Comparison of ENCODE assay signal across 30 mouse cellular contexts in genomic region chr4:152466601-152467000, GRCm38 (mm10). TPM values are rescaled to one million over a fixed set of nuclear protein-coding genes. Genes with fewer than 3 reads are reported as not detected.
DNase-seq lines count a peak whose midpoint lies in the region; ATAC-seq and TF ChIP-seq lines count a peak whose summit lies in the region.
"Had no signal": no experiment of that assay in that cellular context is flagged by ENCODE, and none has a peak within 500 bp of the region (broad histone marks: within the 10 kb centered on the region; RNA-seq: fewer than 3 reads in every experiment).

No protein-coding gene starts in this region.

- no peaks in the 10 kb centered on the region for H3K27me3 ChIP-seq in forebrain, embryonic 10.5 days (ENCODE audit: poor library complexity, severe bottlenecking)
- H3K27me3 ChIP-seq in forebrain, embryonic 14.5 days (replicated peaks; ENCODE audit: control insufficient read depth, insufficient read depth, low read length) = no peaks in the 10 kb centered on the region
- H3K27me3 ChIP-seq in midbrain, embryonic 10.5 days (ENCODE audit: low read depth, poor library complexity, severe bottlenecking) = no peaks in the 10 kb centered on the region
- no peaks in the 10 kb centered on the region for H3K27me3 ChIP-seq in midbrain, embryonic 15.5 days (replicated peaks)
- H3K27me3 ChIP-seq: forebrain, embryonic 12.5 days; kidney, embryonic 15.5 days; limb, embryonic 15.5 days; liver, embryonic 13.5 days; Patski had no signal

- intact Hi-C loops in gastrocnemius, postnatal 36 days (cut with DNase I) = no loop called here

- no peak overlapping the region for H3K4me2 ChIP-seq in forebrain, embryonic 14.5 days (ENCODE audit: low read length)
- no peak overlapping the region for H3K4me2 ChIP-seq in midbrain, embryonic 15.5 days
- H3K4me2 ChIP-seq: forebrain, embryonic 12.5 days; kidney, embryonic 15.5 days; limb, embryonic 15.5 days; liver, embryonic 13.5 days had no signal

- TF ChIP-seq CTCF in olfactory bulb, adult 2 months (IDR thresholded peaks at IDR 0.05; ENCODE audit: insufficient read depth, low read depth, low read length) = no peak

- TF ChIP-seq POLR2A in olfactory bulb, adult 2 months (IDR thresholded peaks at IDR 0.05; ENCODE audit: insufficient read depth, low read depth, low read length) = no peak

- peaks cover 19% of the 10 kb centered on the region for H3K4me1 ChIP-seq in forebrain, embryonic 10.5 days
- H3K4me1 ChIP-seq in forebrain, embryonic 14.5 days (ENCODE audit: control insufficient read depth, insufficient read depth, low read length) = no peaks in the 10 kb centered on the region
- H3K4me1 ChIP-seq in midbrain, embryonic 10.5 days = peaks cover 32% of the 10 kb centered on the region
- peaks cover 12% of the 10 kb centered on the region for H3K4me1 ChIP-seq in midbrain, embryonic 15.5 days
- H3K4me1 ChIP-seq in olfactory bulb, adult 2 months (ENCODE audit: control insufficient read depth, insufficient read depth, low read length) = peaks cover 85% of the 10 kb centered on the region
- H3K4me1 ChIP-seq: kidney, embryonic 15.5 days; limb, embryonic 15.5 days; liver, embryonic 13.5 days had no signal

- 93% methylated on average over 13 of the region's 13 CpGs for WGBS in forebrain, embryonic 10.5 days
- WGBS in forebrain, embryonic 14.5 days = 89% methylated on average over 13 of the region's 13 CpGs
- 91% methylated on average over 13 of the region's 13 CpGs for WGBS in midbrain, embryonic 10.5 days
- WGBS in midbrain, embryonic 15.5 days = 80% methylated on average over 13 of the region's 13 CpGs
- WGBS in olfactory bulb, adult 2 months = 62% methylated on average over 13 of the region's 13 CpGs

- peak overlapping the region; percentile 25; the same call in 1 of the 2 replicates for H3K27ac ChIP-seq in forebrain, embryonic 10.5 days
- H3K27ac ChIP-seq in forebrain, embryonic 14.5 days (ENCODE audit: low read depth, low read length) = no peak overlapping the region
- H3K27ac ChIP-seq in midbrain, embryonic 10.5 days (replicated peaks) = peak overlapping the region; percentile 89
- H3K27ac ChIP-seq in midbrain, embryonic 15.5 days = no peak overlapping the region
- peak overlapping the region; percentile 52 for H3K27ac ChIP-seq in olfactory bulb, adult 2 months (ENCODE audit: insufficient read depth, low read depth, low read length)
- H3K27ac ChIP-seq: forebrain, embryonic 12.5 days; hindbrain, postnatal 0 days; kidney, embryonic 15.5 days; limb, embryonic 10.5 days; limb, embryonic 15.5 days; liver, embryonic 13.5 days; macrophage had no signal

- H3K9ac ChIP-seq in forebrain, embryonic 14.5 days (ENCODE audit: low read length) = no peak overlapping the region
- no peak overlapping the region for H3K9ac ChIP-seq in midbrain, embryonic 15.5 days
- H3K9ac ChIP-seq: forebrain, embryonic 12.5 days; kidney, embryonic 15.5 days; limb, embryonic 15.5 days; liver, embryonic 13.5 days had no signal

- peaks cover 4% of the 10 kb centered on the region for H3K9me3 ChIP-seq in forebrain, embryonic 10.5 days
- no peaks in the 10 kb centered on the region for H3K9me3 ChIP-seq in forebrain, embryonic 14.5 days (replicated peaks; ENCODE audit: control insufficient read depth, low read length)
- H3K9me3 ChIP-seq in midbrain, embryonic 10.5 days (replicated peaks) = peaks cover 3% of the 10 kb centered on the region; the same call in 1 of the 2 replicates
- H3K9me3 ChIP-seq in midbrain, embryonic 15.5 days = 0 out of 2 replicates have a peak, but pooled peaks cover 1% of the 10 kb centered on the region
- H3K9me3 ChIP-seq: limb, embryonic 15.5 days; liver, embryonic 13.5 days had no signal

- H3K4me3 ChIP-seq in forebrain, embryonic 10.5 days = no peak overlapping the region
- H3K4me3 ChIP-seq in forebrain, embryonic 14.5 days (ENCODE audit: low read depth, low read length) = no peak overlapping the region
- no peak overlapping the region for H3K4me3 ChIP-seq in midbrain, embryonic 10.5 days
- no peak overlapping the region for H3K4me3 ChIP-seq in midbrain, embryonic 15.5 days
- H3K4me3 ChIP-seq in olfactory bulb, adult 2 months (ENCODE audit: insufficient read depth, low read depth, low read length) = no peak overlapping the region
- H3K4me3 ChIP-seq: erythroblast, embryonic 14.5 days; forebrain, embryonic 12.5 days; kidney, embryonic 15.5 days; limb, embryonic 10.5 days; limb, embryonic 15.5 days; liver, embryonic 13.5 days had no signal

- no peaks in the 10 kb centered on the region for H3K36me3 ChIP-seq in forebrain, embryonic 10.5 days (replicated peaks)
- no peaks in the 10 kb centered on the region for H3K36me3 ChIP-seq in forebrain, embryonic 14.5 days (ENCODE audit: control insufficient read depth, insufficient read depth, low read length)
- H3K36me3 ChIP-seq in midbrain, embryonic 10.5 days = no peaks in the 10 kb centered on the region
- no peaks in the 10 kb centered on the region for H3K36me3 ChIP-seq in midbrain, embryonic 15.5 days (replicated peaks)
- H3K36me3 ChIP-seq: forebrain, embryonic 12.5 days; G1E; kidney, embryonic 15.5 days; limb, embryonic 10.5 days; limb, embryonic 15.5 days; liver, embryonic 13.5 days had no signal

- DNase-seq in forebrain, embryonic 10.5 days (ENCODE audit: extremely low spot score, low spot score) = no peak
- DNase-seq in forebrain, embryonic 14.5 days (ENCODE audit: low spot score) = no peak
- DNase-seq in gastrocnemius, postnatal 25 days = peak; percentile 42
- no peak for DNase-seq in gastrocnemius, postnatal 36 days
- no peak for DNase-seq in midbrain, embryonic 10.5 days (ENCODE audit: low spot score)
- no peak for DNase-seq in urinary bladder, postnatal 4 days (ENCODE audit: low spot score in 2 of 2)
- DNase-seq: adrenal gland, postnatal 10 days; cerebellum, adult 11 months; cerebellum, adult 9-10 months; heart, postnatal 14 days; kidney, adult 11 months; kidney, postnatal 25 days; liver, embryonic 13.5 days; lung, adult 18-20 months; midbrain, embryonic 14.5 days; right cerebral cortex, postnatal 25 days; spleen, adult 18-20 months; thymus, postnatal 25 days had no signal

- ATAC-seq in forebrain, embryonic 14.5 days = no peak
- ATAC-seq in midbrain, embryonic 15.5 days (replicated peaks) = no peak
- ATAC-seq: hindbrain, postnatal 0 days; lung, postnatal 0 days; Patski had no signal

RNA-seq across cellular contexts. Expression of gene Nphp4, which starts 9.9 kb away (rescaled TPM):
- polyA plus RNA-seq in forebrain, embryonic 10.5 days (2016; fragmentation: Nextera tagmentation; extraction: Ambion mirVana) = 6.5 TPM in 2 replicates
- polyA plus RNA-seq in forebrain, embryonic 14.5 days (2014; fragmentation: Nextera tagmentation; extraction: Ambion mirVana) = 3.6 and 4.4 TPM in 2 replicates
- total RNA-seq in gastrocnemius, postnatal 25 days (2021) = under 1 TPM; 0.67 to 0.94 TPM
- under 1 TPM; 0.66 to 0.96 TPM for total RNA-seq in gastrocnemius, postnatal 36 days (2021)
- 7.8 and 8.2 TPM in 2 replicates for polyA plus RNA-seq in midbrain, embryonic 10.5 days (2016; fragmentation: Nextera tagmentation; extraction: Ambion mirVana)
- polyA plus RNA-seq in midbrain, embryonic 15.5 days (2015; fragmentation: Nextera tagmentation; extraction: Ambion mirVana) = 6.2 and 6.3 TPM in 2 replicates
- polyA plus RNA-seq in olfactory bulb, adult 2 months (2012; ENCODE audit: insufficient read depth, insufficient read length, low replicate concordance, missing spikeins) = not detected in 2 replicates
- total RNA-seq: G1E had no signal
- polyA plus RNA-seq: G1E had no signal

RNA-seq across cellular contexts. Expression of gene Kcnab2, which starts 11.1 kb away (rescaled TPM):
- 10.1 and 11.2 TPM in 2 replicates for polyA plus RNA-seq in forebrain, embryonic 10.5 days (2016; fragmentation: Nextera tagmentation; extraction: Ambion mirVana)
- 11.2 and 13.4 TPM in 2 replicates for polyA plus RNA-seq in forebrain, embryonic 14.5 days (2014; fragmentation: Nextera tagmentation; extraction: Ambion mirVana)
- total RNA-seq in gastrocnemius, postnatal 25 days (2021) = 1 to 10 TPM; 2.2 to 2.8 TPM
- 1 to 10 TPM; 1.3 to 1.5 TPM for total RNA-seq in gastrocnemius, postnatal 36 days (2021)
- 12.2 and 17.3 TPM in 2 replicates for polyA plus RNA-seq in midbrain, embryonic 10.5 days (2016; fragmentation: Nextera tagmentation; extraction: Ambion mirVana)
- polyA plus RNA-seq in midbrain, embryonic 15.5 days (2015; fragmentation: Nextera tagmentation; extraction: Ambion mirVana) = 26.1 and 27.8 TPM in 2 replicates
- not detected in 2 replicates for polyA plus RNA-seq in olfactory bulb, adult 2 months (2012; ENCODE audit: insufficient read depth, insufficient read length, low replicate concordance, missing spikeins)
- total RNA-seq: G1E had no signal

Comparison
In these comparisons a context has a peak if more than half of its experiments do, and no peak if none do; other contexts are left out.
1. H3K27ac ChIP-seq: peak in forebrain, embryonic 10.5 days (single experiment), midbrain, embryonic 10.5 days (single experiment) and olfactory bulb, adult 2 months (single experiment); none in forebrain, embryonic 14.5 days (single experiment) and midbrain, embryonic 15.5 days (single experiment).